Mouse (Mus musculus) neural tube, embryonic 14.5 days (tissue): Measurements from ENCODE around the gene Lgals3bp. TPM values are rescaled to one million over a fixed set of nuclear protein-coding genes. Genes with fewer than 3 reads are reported as not detected.

ENCODE experiments used
- ATAC-seq: fragments of 200-750 bp; cut with Nextera tagmentation; 2 replicates; pipeline ENCODE4 v1.8.0; 2017; ENCODE audit warnings: low read depth, mild to moderate bottlenecking, moderate TSS enrichment, moderate library complexity
- H3K27ac ChIP-seq: fragments of 300-500 bp; sonication (generic); 2 replicates; pipeline ENCODE4 v1.5.1; 2014; ENCODE audit warnings: low read depth, mild to moderate bottlenecking, control low read depth, low read length, moderate library complexity, mixed read lengths
- H3K27me3 ChIP-seq: fragments of 300-500 bp; sonication (generic); 2 replicates; pipeline ENCODE4 v1.6.1; 2014; ENCODE audit warnings: low read length; ENCODE audit not compliant: control insufficient read depth, insufficient read depth
- H3K36me3 ChIP-seq: fragments of 300-500 bp; sonication (generic); 2 replicates; pipeline ENCODE4 v1.6.1; 2014; ENCODE audit warnings: low read length, mixed read lengths; ENCODE audit not compliant: control insufficient read depth, insufficient read depth
- H3K4me1 ChIP-seq: fragments of 300-500 bp; sonication (generic); 2 replicates; pipeline ENCODE4 v1.6.1; 2014; ENCODE audit warnings: low read length; ENCODE audit not compliant: control insufficient read depth, insufficient read depth
- H3K4me2 ChIP-seq: fragments of 300-500 bp; sonication (generic); 2 replicates; pipeline ENCODE4 v1.6.1; 2014; ENCODE audit warnings: mild to moderate bottlenecking, low read depth, low read length, control low read depth
- H3K4me3 ChIP-seq: fragments of 300-500 bp; sonication (generic); 2 replicates; pipeline ENCODE4 v1.5.1; 2014; ENCODE audit warnings: low read depth, low read length, control low read depth, mixed read lengths
- H3K9ac ChIP-seq: fragments of 300-500 bp; sonication (generic); replicated peaks from 2 replicates; pipeline ENCODE4 v1.6.1; 2014; ENCODE audit warnings: low read depth, mild to moderate bottlenecking, control low read depth, low read length, mixed read lengths
- H3K9me3 ChIP-seq: fragments of 300-500 bp; sonication (generic); 2 replicates; pipeline ENCODE4 v1.6.1; 2016; ENCODE audit warnings: low read length; ENCODE audit not compliant: control insufficient read depth
- WGBS: fragments of 180-500 bp; shearing (Covaris S2); extraction: QIAGEN DNeasy Blood & Tissue Kit; methylation state at CpG from one replicate; pipeline ENCODE4 v1.1.7; 2014; 5-methylcytosine and 5-hydroxymethylcytosine counted together
- polyA plus RNA-seq: library from polyadenylated mRNA; unstranded; fragments of >200 nt; fragmentation: Nextera tagmentation; extraction: Ambion mirVana; gene quantifications from 2 replicates; pipeline ENCODE4 v1.2.1, GENCODE M21; 2014

Lgals3bp gene
- polyA plus RNA-seq, 1 experiment from 2014 or later: 1.9 TPM

DNA sequence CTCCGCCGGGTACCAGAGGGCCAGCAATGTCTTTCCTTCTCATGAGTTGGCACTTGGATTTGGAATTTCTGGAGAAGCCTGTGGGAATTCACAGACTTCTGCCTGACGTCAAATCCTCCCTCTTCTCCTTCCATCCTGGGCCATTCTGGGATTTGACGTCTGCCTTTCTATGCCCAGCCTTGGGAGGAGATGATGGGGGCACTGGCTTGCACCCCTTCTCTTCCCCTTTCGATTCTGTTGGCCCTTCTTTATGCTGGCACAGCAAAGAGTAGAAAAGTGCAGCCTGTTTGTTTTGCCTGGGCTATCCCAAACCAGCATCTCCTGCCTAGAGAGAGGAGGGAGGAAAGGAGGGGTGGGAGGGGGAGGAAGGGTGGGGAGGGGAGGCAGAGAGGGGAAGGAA lies 24.9 kb upstream of the Lgals3bp start:
- H3K4me1 ChIP-seq: peaks cover 14% of the 10 kb centered on the region; the same call in 1 of the 2 replicates
- WGBS: 78% methylated on average over 5 of the region's 5 CpGs

DNA sequence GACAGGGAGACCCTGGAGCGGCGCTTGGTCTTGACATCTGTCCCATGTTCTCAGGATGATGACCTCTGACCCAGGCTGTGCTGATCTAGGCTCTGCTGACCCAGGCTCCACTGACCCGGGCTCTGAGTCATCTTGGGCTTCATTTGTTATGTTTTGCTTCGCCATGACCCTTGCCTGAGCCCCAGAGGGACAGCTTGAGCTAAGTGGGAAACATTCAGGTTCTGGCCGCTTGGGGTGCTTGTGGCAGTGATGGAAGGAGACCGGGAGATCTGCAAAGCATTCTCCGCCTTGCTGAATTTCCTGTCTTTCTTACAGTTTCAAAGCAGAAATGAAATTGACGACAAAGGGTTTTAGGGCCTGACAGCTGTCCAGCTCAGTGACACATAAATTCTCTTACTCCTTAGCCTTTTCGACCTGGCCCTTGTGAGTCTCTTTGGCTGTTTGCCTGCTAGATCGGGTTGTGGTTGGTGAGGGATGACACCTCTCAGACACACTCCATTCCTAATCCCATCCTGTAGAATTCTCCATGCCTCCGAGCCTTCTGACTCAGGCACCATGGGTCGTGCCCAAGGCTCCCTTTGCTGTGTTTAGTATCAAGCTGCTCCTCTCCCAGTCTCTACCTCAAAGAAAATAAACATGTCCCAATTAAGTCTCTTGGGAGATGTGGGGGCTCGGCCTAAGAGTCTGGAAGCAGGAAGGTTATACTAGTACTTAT lies 22.9 kb upstream of the Lgals3bp start:
- WGBS: 70% methylated on average over 13 of the region's 13 CpGs
- Histone ChIP-seq H3K9me3 (no peaks in the 10 kb centered on the region), H3K4me2 (no peak overlapping the region), H3K27me3 (no peaks in the 10 kb centered on the region), H3K36me3 (no peaks in the 10 kb centered on the region), H3K4me1 (peaks cover 14% of the 10 kb centered on the region; the same call in 1 of the 2 replicates), H3K4me3 (no peak overlapping the region), H3K27ac (no peak overlapping the region), H3K9ac (no peak overlapping the region)
- ATAC-seq: no peak

More for the DNA sequence above, 24.9 kb upstream of the Lgals3bp start:
- Histone ChIP-seq H3K27ac (no peak overlapping the region), H3K4me3 (no peak overlapping the region), H3K4me2 (no peak overlapping the region), H3K27me3 (no peaks in the 10 kb centered on the region), H3K9me3 (no peaks in the 10 kb centered on the region), H3K36me3 (no peaks in the 10 kb centered on the region), H3K9ac (no peak overlapping the region)
- ATAC-seq: no peak

DNA sequence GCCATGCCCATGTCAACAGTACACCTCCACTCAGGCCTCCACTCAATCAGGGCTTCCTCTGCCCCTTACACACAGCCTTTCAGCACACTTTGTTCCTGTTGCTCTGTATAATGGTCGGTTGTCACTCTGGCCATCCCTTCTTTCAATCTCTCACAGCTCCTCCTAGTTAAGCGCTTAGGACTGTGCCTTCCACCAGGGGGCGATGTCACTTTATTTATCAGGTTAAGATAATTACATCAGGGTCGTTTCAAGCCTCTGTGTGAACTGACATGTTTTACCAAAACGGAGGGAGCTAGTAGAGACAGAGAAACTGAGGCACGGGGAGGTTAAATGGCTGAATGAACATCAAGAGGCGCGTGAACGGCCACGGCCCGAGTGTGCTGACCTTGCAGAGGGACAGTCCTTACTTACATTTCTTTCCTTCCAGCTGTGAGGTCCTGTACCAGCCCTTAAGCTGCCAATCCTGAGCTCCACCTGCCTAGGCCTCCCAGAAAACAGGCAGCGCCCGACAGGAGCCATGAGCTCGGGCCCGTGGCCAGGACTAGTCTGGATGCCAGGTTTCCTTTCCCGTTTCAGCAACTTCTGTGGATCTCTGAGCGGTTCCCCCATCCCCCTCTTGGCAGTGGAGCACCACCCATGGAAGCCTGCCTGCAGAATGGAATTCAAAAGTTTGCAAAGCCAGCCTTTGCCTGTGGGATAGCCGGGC lies 21.5 kb upstream of the Lgals3bp start:
- 0 out of 2 replicates have a peak, but pooled peaks have one; percentile 46 for ATAC-seq
- H3K9ac ChIP-seq: peak overlapping the region; percentile 39; the same call in 1 of the 2 replicates
- H3K36me3 ChIP-seq: no peaks in the 10 kb centered on the region
- peak overlapping the region; percentile 1; the same call in 1 of the 2 replicates for H3K27ac ChIP-seq
- no peaks in the 10 kb centered on the region for H3K9me3 ChIP-seq
- peaks cover 19% of the 10 kb centered on the region for H3K4me1 ChIP-seq
- WGBS: 6% methylated on average over 18 of the region's 18 CpGs
- 0 out of 2 replicates have a peak overlapping the region, but pooled peaks have one; percentile 1 for H3K4me2 ChIP-seq
- no peak overlapping the region for H3K4me3 ChIP-seq
- no peaks in the 10 kb centered on the region for H3K27me3 ChIP-seq

DNA sequence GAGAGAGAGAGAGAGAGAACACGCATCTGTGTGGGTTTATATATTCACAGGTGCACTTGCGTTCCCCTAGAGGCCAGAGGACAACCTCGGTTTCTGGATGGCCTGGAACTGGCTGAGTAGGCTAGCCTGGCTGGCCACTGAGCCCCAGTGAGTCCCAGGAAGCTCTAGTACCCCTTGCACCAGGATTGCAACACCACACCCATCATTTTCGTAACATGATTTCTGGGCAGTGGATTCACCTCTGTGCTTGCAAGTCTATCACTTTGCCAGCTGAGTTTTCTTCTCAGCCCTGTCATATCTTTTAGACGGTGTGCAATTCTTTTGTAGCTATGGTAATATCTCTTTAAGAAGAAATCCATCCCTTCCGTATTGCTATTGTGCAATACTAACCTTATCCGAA lies 18.4 kb upstream of the Lgals3bp start:
- Histone ChIP-seq H3K4me1 (peaks cover 24% of the 10 kb centered on the region), H3K9me3 (no peaks in the 10 kb centered on the region), H3K27me3 (no peaks in the 10 kb centered on the region), H3K36me3 (no peaks in the 10 kb centered on the region), H3K27ac (no peak overlapping the region), H3K4me3 (no peak overlapping the region), H3K9ac (no peak overlapping the region), H3K4me2 (no peak overlapping the region)
- 83% methylated on average over 7 of the region's 7 CpGs for WGBS
- ATAC-seq: no peak

DNA sequence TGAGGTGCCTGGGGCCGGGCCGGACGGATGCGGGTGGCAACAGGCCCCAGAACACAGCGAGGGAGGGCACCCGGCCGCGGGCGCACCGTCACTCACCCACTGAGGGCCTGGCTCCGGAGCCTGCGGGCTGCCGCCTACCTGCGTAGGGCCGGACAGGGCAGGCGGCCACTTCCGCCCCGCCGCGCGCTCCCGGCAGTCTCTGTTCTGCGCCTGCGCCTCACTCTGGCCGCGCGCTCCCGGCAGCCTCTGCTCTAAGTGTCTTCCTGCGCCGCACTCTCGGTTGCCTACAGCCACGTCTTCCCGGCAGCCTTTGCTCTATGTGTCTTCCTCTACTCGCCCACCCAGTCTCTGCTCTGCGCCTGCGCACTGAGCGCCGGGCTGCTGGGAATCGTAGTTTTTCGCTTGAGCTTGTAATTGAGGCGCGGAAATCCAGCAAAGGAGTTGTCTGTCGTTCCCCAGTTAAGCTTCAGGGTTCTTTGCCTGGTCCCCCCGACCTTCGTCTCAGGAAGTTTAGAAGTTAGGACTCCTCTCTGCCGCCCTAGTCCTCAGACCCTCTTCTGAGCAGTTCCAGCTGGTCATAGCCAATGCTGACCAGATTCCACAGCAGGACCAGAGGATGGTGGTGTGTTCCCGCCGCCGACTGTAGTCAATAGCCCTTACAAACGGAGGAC lies 17.1 kb upstream of the Lgals3bp start, which contains the start of gene Cant1:
TSS of gene Cant1 (minus strand) at position 253 of the 671 bp plus-strand sequence.
- H3K4me1 ChIP-seq: peaks cover 20% of the 10 kb centered on the region
- H3K27me3 ChIP-seq: no peaks in the 10 kb centered on the region
- H3K4me2 ChIP-seq: peak within 1 kb of the TSS; percentile 89
- peaks cover 5% of the 10 kb centered on the region; the same call in 1 of the 2 replicates for H3K36me3 ChIP-seq
- under 1% methylated on average over 41 of the region's 50 CpGs for WGBS
- peak within 1 kb of the TSS; percentile 90 for H3K4me3 ChIP-seq
- ATAC-seq: peak; percentile 92
- peak within 1 kb of the TSS; percentile 72 for H3K27ac ChIP-seq
- peak within 1 kb of the TSS; percentile 94 for H3K9ac ChIP-seq
- no peaks in the 10 kb centered on the region for H3K9me3 ChIP-seq

DNA sequence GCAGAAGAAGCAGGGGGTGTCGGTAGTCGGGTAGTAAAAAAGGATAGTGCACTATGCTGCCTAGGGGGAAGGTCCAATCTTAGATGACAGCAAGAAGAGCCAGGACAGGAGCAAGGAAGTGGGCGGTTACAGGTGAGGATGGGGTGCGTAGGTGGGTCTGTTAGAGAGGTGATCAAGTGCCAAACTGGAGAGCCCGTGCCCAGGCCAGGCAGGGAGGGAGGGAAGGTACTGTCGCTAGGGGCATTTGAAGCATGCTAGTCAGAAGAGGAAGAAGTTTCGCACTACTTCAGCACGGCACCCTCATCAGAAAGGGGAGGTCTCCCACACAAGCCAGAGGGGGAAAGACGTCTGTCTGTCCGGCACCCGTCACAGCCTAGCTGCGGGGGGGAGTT lies 16.5 kb upstream of the Lgals3bp start:
- Histone ChIP-seq H3K27me3 (no peaks in the 10 kb centered on the region), H3K4me2 (peak overlapping the region; percentile 84), H3K9ac (peak overlapping the region; percentile 94), H3K4me3 (peak overlapping the region; percentile 90), H3K27ac (peak overlapping the region; percentile 72; the same call in 1 of the 2 replicates), H3K9me3 (no peaks in the 10 kb centered on the region), H3K36me3 (peaks cover 5% of the 10 kb centered on the region; the same call in 1 of the 2 replicates), H3K4me1 (peaks cover 16% of the 10 kb centered on the region)
- 3% methylated on average over 12 of the region's 12 CpGs for whole genome bisulfite sequencing
- ATAC-seq: peak; percentile 27; the same call in 1 of the 2 replicates

DNA sequence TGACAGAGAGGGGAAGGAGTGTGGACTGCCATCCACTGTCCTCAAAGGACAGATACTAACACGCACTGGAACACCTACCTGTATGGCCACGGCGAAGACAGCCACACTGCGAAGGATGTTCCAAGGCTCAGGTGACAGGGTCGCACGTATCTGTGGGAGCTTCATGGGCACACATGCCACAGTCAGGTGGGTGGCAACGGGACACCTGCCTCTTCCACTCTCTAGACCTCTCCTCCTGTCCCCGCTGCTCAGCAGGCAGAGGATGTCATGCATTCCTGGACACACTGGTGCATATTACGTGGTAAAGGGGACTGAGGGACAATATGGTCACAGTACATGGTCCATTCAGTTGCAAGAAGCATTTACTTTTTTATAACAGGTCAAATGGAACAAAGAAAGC lies 15.6 kb upstream of the Lgals3bp start:
- H3K27ac ChIP-seq: no peak overlapping the region
- no peak overlapping the region; the same call in 1 of the 2 replicates for H3K4me2 ChIP-seq
- WGBS: 95% methylated on average over 9 of the region's 9 CpGs

DNA sequence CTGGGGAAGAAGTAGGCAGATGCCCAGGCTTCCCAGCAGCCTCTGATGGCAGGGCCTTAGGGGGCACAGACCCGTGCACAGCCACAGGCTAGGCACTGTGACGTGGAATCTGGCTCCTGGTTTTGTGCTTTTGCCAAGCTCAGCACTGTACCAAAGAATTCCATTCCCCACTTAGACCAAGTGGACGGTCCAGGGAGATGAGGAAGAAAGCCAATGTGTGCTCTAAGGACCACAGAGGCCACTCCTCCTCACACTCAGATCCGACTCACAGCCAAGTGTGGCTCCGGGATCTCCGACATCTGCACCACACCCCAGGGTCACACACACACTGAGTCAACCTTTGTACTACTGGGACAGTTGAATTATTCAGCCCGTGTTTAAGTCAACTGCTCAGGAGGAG lies 14.2 kb upstream of the Lgals3bp start:
- H3K27me3 ChIP-seq: no peaks in the 10 kb centered on the region
- peaks cover 5% of the 10 kb centered on the region; the same call in 1 of the 2 replicates for H3K36me3 ChIP-seq
- 77% methylated on average over 7 of the region's 7 CpGs for WGBS
- H3K9me3 ChIP-seq: no peaks in the 10 kb centered on the region
- no peak overlapping the region for H3K4me3 ChIP-seq
- peaks cover 14% of the 10 kb centered on the region for H3K4me1 ChIP-seq
- no peak overlapping the region for H3K4me2 ChIP-seq
- no peak overlapping the region for H3K27ac ChIP-seq
- no peak for ATAC-seq
- H3K9ac ChIP-seq: 0 out of 2 replicates have a peak overlapping the region, but pooled peaks have one; percentile 7

More for the DNA sequence above, 15.6 kb upstream of the Lgals3bp start:
- Histone ChIP-seq H3K4me1 (peaks cover 14% of the 10 kb centered on the region), H3K36me3 (peaks cover 5% of the 10 kb centered on the region; the same call in 1 of the 2 replicates), H3K9me3 (no peaks in the 10 kb centered on the region), H3K27me3 (no peaks in the 10 kb centered on the region), H3K4me3 (no peak overlapping the region), H3K9ac (no peak overlapping the region)
- no peak for ATAC-seq
